Mouse (Mus musculus) ES-E14 (cell line): ENCODE results near the gene Pyroxd2. TPM values are rescaled to one million over a fixed set of nuclear protein-coding genes. Genes with fewer than 3 reads are reported as not detected.

Source experiments
- DNase-seq: peaks from one replicate; pipeline ENCODE4 v3.0.0-alpha.2; 2013; ENCODE audit warnings: low read depth, low spot score
- H3K27ac ChIP-seq: 2 replicates; pipeline ENCODE4 v1.5.1; 2012; ENCODE audit warnings: low read depth, mild to moderate bottlenecking, low read length, moderate library complexity, mixed read lengths; ENCODE audit not compliant: poor library complexity, insufficient read depth, severe bottlenecking
- H3K36me3 ChIP-seq: 2 replicates; pipeline ENCODE4 v1.6.1; 2012; ENCODE audit warnings: mild to moderate bottlenecking, low read length, moderate library complexity, mixed read lengths; ENCODE audit not compliant: control insufficient read depth, poor library complexity, insufficient read depth, severe bottlenecking
- H3K4me1 ChIP-seq, 2 experiments: fragments of 150-350 bp in 1 of 2; sonication (generic) in 1 of 2; 2 replicates each; pipeline ENCODE4 v1.6.1; 2012; ENCODE audit warnings: low read length in 2 of 2, mild to moderate bottlenecking in 1 of 2, mixed read lengths in 1 of 2; ENCODE audit not compliant: control insufficient read depth in 2 of 2, insufficient read depth in 2 of 2, poor library complexity in 1 of 2
- H3K4me3 ChIP-seq, 2 experiments: fragments of 150-350 bp in 1 of 2; sonication (generic) in 1 of 2; 2 replicates each; pipeline ENCODE4 v1.5.1; 2012; ENCODE audit warnings: low read length in 2 of 2, low read depth in 1 of 2, mild to moderate bottlenecking in 1 of 2, mixed read lengths in 1 of 2; ENCODE audit not compliant: insufficient read depth in 1 of 2, poor library complexity in 1 of 2, severe bottlenecking in 1 of 2
- H3K9ac ChIP-seq: 2 replicates; pipeline ENCODE4 v1.6.1; 2012; ENCODE audit warnings: low read depth, mild to moderate bottlenecking, low read length, mixed read lengths; ENCODE audit not compliant: poor library complexity, insufficient read depth, severe bottlenecking
- H3K9me3 ChIP-seq: fragments of 150-350 bp; sonication (generic); 2 replicates; pipeline ENCODE4 v1.6.1; 2012; ENCODE audit warnings: low read depth, mild to moderate bottlenecking, low read length; ENCODE audit not compliant: control insufficient read depth, insufficient read depth
- CHD2 ChIP-seq: IDR thresholded peaks from 2 replicates; pipeline ENCODE4 v1.6.1; 2014; ENCODE audit warnings: mild to moderate bottlenecking, low read depth, low read length, inconsistent platforms
- HCFC1 ChIP-seq: IDR thresholded peaks from 2 replicates; pipeline ENCODE4 v1.6.1; 2012; ENCODE audit warnings: low read length, inconsistent platforms, borderline replicate concordance; ENCODE audit not compliant: insufficient read depth
- MAFK ChIP-seq: IDR thresholded peaks from 2 replicates; pipeline ENCODE4 v1.6.1; 2014; ENCODE audit warnings: mild to moderate bottlenecking, low read depth, low read length, inconsistent platforms; ENCODE audit not compliant: insufficient read depth
- ZC3H11A ChIP-seq: IDR thresholded peaks from 2 replicates; pipeline ENCODE4 v1.6.1; 2012; ENCODE audit warnings: low read depth, mild to moderate bottlenecking, inconsistent platforms, low read length, borderline replicate concordance
- ZNF384 ChIP-seq: IDR thresholded peaks from 2 replicates; pipeline ENCODE4 v1.6.1; 2012; ENCODE audit warnings: low read depth, low read length, inconsistent platforms
- in situ Hi-C, 2 experiments: fragments of 600-800 bp; cut with MboI; formaldehyde crosslinking; loops; one replicate each; pipeline ENCODE4 v1.15.1; 2025; ENCODE audit warnings: low sequenced_read_pairs in 2 of 2, inconsistent platforms in 1 of 2; ENCODE audit not compliant: unreplicated experiment in 2 of 2
- total RNA-seq: library from RNA; depleted of rRNA; stranded (reverse); fragments of 300-350 nt; gene quantifications from 2 replicates; pipeline ENCODE4 v1.2.3, GENCODE M21; 2012; rRNA removed

Gene Pyroxd2
- total RNA-seq, result 0.26 TPM in 1 of 2 replicates, not detected in the other

GRCm38 (mm10) chr19:42752363-42752931, at the start of gene Pyroxd2:
Pyroxd2 (minus strand) TSS chr19:42752775.
- Histone ChIP-seq H3K4me3 (peak within 1 kb of the TSS; percentile 45 to 73), H3K9ac (peak within 1 kb of the TSS; percentile 39), H3K27ac (no peak within 1 kb of the TSS), H3K9me3 (no peaks in the 10 kb centered on the region), H3K4me1 (peaks cover 0 to 2% of the 10 kb centered on the region in 2 experiments; a peak in 2 of 4 replicates), H3K36me3 (no peaks in the 10 kb centered on the region; the same call in 1 of the 2 replicates)
- in situ Hi-C loops, result no loop called here
- peak; percentile 82 for DNase-seq
- TF ChIP-seq HCFC1, result no peak
- no peak for TF ChIP-seq MAFK
- no peak for TF ChIP-seq ZNF384
- TF ChIP-seq ZC3H11A, result no peak
- TF ChIP-seq CHD2, result no peak

- Histone ChIP-seq H3K9me3 (no peaks in the 10 kb centered on the region), H3K4me3 (no peak overlapping the region), H3K4me1 (no peaks in the 10 kb centered on the region), H3K36me3 (no peaks in the 10 kb centered on the region), H3K27ac (no peak overlapping the region), H3K9ac (no peak overlapping the region)
- TF ChIP-seq ZC3H11A, result no peak
- no peak for TF ChIP-seq CHD2
- no peak for TF ChIP-seq ZNF384
- no peak for TF ChIP-seq MAFK
- TF ChIP-seq HCFC1, result no peak
- in situ Hi-C loops, result loop anchor here in 1 of 2 experiments (10.0 kb wide), 2 partner anchors 507 to 607 kb away; no protein-coding TSS in a partner anchor
- no peak for DNase-seq
Measured at GRCm38 (mm10) chr19:42797866-42798265, 45.3 kb upstream of the Pyroxd2 start.

GRCm38 (mm10) chr19:42795801-42796200, 43.2 kb upstream of the Pyroxd2 start:
- Histone ChIP-seq H3K27ac (no peak overlapping the region), H3K9ac (no peak overlapping the region), H3K4me1 (no peaks in the 10 kb centered on the region), H3K36me3 (no peaks in the 10 kb centered on the region), H3K4me3 (peak overlapping the region in 1 of 2 experiments; percentile 74; a peak in 2 of 4 replicates), H3K9me3 (no peaks in the 10 kb centered on the region)
- DNase-seq, result no peak
- in situ Hi-C loops, result loop anchor here in 1 of 2 experiments (10.0 kb wide), 2 partner anchors 509 to 609 kb away; no protein-coding TSS in a partner anchor
- TF ChIP-seq CHD2, result no peak
- TF ChIP-seq MAFK, result no peak

GRCm38 (mm10) chr19:42794914-42795613, 42.5 kb upstream of the Pyroxd2 start:
- H3K27ac ChIP-seq, result no peak overlapping the region
- no peaks in the 10 kb centered on the region for H3K4me1 ChIP-seq
- TF ChIP-seq CHD2 (no peak), ZC3H11A (peak; percentile 90)
- H3K9ac ChIP-seq, result peak overlapping the region; percentile 59
- H3K9me3 ChIP-seq, result no peaks in the 10 kb centered on the region
- DNase-seq, result peak; percentile 87
- H3K36me3 ChIP-seq, result no peaks in the 10 kb centered on the region
- H3K4me3 ChIP-seq, result peak overlapping the region; percentile 57 to 74
- in situ Hi-C loops, result loop anchor here in 1 of 2 experiments (10.0 kb wide), 2 partner anchors 510 to 610 kb away; no protein-coding TSS in a partner anchor

GRCm38 (mm10) chr19:42788311-42788710, 35.7 kb upstream of the Pyroxd2 start:
- TF ChIP-seq ZC3H11A (no peak), ZNF384 (no peak), MAFK (no peak)
- no peak overlapping the region for H3K27ac ChIP-seq
- no peaks in the 10 kb centered on the region for H3K4me1 ChIP-seq
- H3K9ac ChIP-seq, result no peak overlapping the region
- no peak overlapping the region for H3K4me3 ChIP-seq
- H3K9me3 ChIP-seq, result no peaks in the 10 kb centered on the region
- no peak for DNase-seq
- H3K36me3 ChIP-seq, result no peaks in the 10 kb centered on the region
- in situ Hi-C loops, result no loop called here
